In the genomic region with DNA sequence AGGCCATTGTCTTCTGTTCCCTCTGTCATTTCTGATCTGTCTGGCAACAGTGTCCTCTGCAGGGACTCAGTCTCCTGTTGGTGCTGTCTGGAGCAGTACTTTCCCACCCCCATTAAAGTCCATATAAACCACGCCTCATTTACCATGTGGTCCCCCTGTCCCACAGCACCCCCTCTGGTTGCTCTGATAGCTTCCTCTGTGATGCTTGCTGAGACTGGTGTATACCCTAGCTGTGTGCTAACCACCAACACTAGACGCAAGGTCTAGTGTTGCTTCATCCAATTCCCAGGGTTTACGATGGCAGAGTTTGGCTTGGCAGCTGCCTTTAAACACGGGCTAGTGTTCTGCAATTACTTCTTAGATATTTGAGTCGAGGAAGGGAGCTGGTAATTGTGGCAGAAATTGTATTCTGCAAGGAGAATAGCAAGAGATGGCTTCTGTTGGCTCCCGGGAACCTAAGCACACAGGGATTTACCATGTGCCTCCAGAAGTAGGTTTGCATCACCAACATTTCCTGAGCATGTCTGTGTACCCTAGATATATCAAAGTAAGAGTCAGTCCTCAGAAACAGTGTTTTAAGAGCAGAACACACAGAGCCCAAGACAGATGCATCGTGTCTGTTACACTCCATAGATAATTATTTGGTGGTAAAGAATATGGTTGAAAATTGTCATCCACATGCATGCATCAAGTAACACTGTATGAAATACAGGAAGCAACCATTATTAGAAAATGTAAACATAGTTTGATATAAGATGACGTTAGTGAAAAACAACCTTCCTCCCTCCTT, we compare ENCODE assay signal across 12 mouse cellular contexts.
A peak's percentile ranks its signal among the peaks of the same experiment; 100 is the strongest.
DNase-seq lines count a peak whose midpoint lies in the region; ATAC-seq and TF ChIP-seq lines count a peak whose summit lies in the region.
"Had no signal": no experiment of that assay in that cellular context is flagged by ENCODE, and none has a peak within 500 bp of the region (broad histone marks: within the 10 kb centered on the region; RNA-seq: fewer than 3 reads in every experiment).

No protein-coding gene starts in this region.

- H3K4me3 ChIP-seq in intestine, postnatal 0 days (ENCODE audit: low read depth, low read length): no peak overlapping the region
- no peak overlapping the region for H3K4me3 ChIP-seq in intestine, embryonic 16.5 days (ENCODE audit: low read length)
- H3K4me3 ChIP-seq in lung, postnatal 0 days (ENCODE audit: low read depth, low read length): no peak overlapping the region
- no peak overlapping the region for H3K4me3 ChIP-seq in neural tube, embryonic 15.5 days (replicated peaks)
- H3K4me3 ChIP-seq: intestine, embryonic 15.5 days; myocyte had no signal

- no peak overlapping the region for H3K27ac ChIP-seq in intestine, postnatal 0 days (ENCODE audit: low read depth, low read length)
- H3K27ac ChIP-seq in intestine, embryonic 16.5 days (ENCODE audit: low read length): no peak overlapping the region
- no peak overlapping the region for H3K27ac ChIP-seq in lung, postnatal 0 days (ENCODE audit: low read length)
- no peak overlapping the region for H3K27ac ChIP-seq in neural tube, embryonic 15.5 days (replicated peaks)
- H3K27ac ChIP-seq: intestine, embryonic 15.5 days had no signal

- no peaks in the 10 kb centered on the region for H3K4me1 ChIP-seq in intestine, postnatal 0 days (replicated peaks; ENCODE audit: control insufficient read depth, insufficient read depth, low read length)
- H3K4me1 ChIP-seq in intestine, embryonic 16.5 days (ENCODE audit: control insufficient read depth, insufficient read depth, low read length): 0 out of 2 replicates have a peak, but pooled peaks cover 2% of the 10 kb centered on the region
- H3K4me1 ChIP-seq in lung, postnatal 0 days (ENCODE audit: insufficient read depth, low read depth, low read length): peaks cover 4% of the 10 kb centered on the region; the same call in 1 of the 2 replicates
- H3K4me1 ChIP-seq in neural tube, embryonic 15.5 days: no peaks in the 10 kb centered on the region

- no peaks in the 10 kb centered on the region for H3K9me3 ChIP-seq in intestine, postnatal 0 days (ENCODE audit: control insufficient read depth)
- no peaks in the 10 kb centered on the region for H3K9me3 ChIP-seq in intestine, embryonic 16.5 days (ENCODE audit: control insufficient read depth, low read length)
- no peaks in the 10 kb centered on the region for H3K9me3 ChIP-seq in lung, postnatal 0 days (ENCODE audit: low read length)
- H3K9me3 ChIP-seq in neural tube, embryonic 15.5 days (replicated peaks): no peaks in the 10 kb centered on the region
- H3K9me3 ChIP-seq: intestine, embryonic 15.5 days had no signal

- peak; percentile 58 for TF ChIP-seq CTCF in intestine, postnatal 0 days (IDR thresholded peaks at IDR 0.05; ENCODE audit: low read depth)
- TF ChIP-seq CTCF in lung, postnatal 0 days (IDR thresholded peaks at IDR 0.05): peak; percentile 56

- no peak overlapping the region for H3K4me2 ChIP-seq in intestine, postnatal 0 days (replicated peaks; ENCODE audit: low read depth)
- H3K4me2 ChIP-seq in intestine, embryonic 16.5 days (ENCODE audit: low read depth, low read length): no peak overlapping the region
- H3K4me2 ChIP-seq in lung, postnatal 0 days (replicated peaks; ENCODE audit: low read depth, low read length): no peak overlapping the region
- no peak overlapping the region for H3K4me2 ChIP-seq in neural tube, embryonic 15.5 days
- H3K4me2 ChIP-seq: intestine, embryonic 15.5 days had no signal

- H3K36me3 ChIP-seq in intestine, postnatal 0 days (ENCODE audit: control insufficient read depth, insufficient read depth): no peaks in the 10 kb centered on the region
- no peaks in the 10 kb centered on the region for H3K36me3 ChIP-seq in intestine, embryonic 16.5 days (ENCODE audit: control insufficient read depth, insufficient read depth, low read length)
- H3K36me3 ChIP-seq in lung, postnatal 0 days (ENCODE audit: insufficient read depth, low read length): no peaks in the 10 kb centered on the region
- H3K36me3 ChIP-seq in neural tube, embryonic 15.5 days: no peaks in the 10 kb centered on the region
- H3K36me3 ChIP-seq: intestine, embryonic 15.5 days had no signal

- no peak for TF ChIP-seq EP300 in lung, postnatal 0 days (IDR thresholded peaks at IDR 0.05)

- peak; percentile 22 for DNase-seq in A20 (ENCODE audit: low read depth, low spot score)
- DNase-seq in ES-CJ7 (ENCODE audit: low read depth, low spot score): peak; percentile 11
- DNase-seq in lung, postnatal 0 days (ENCODE audit: low spot score): peak; percentile 23
- DNase-seq in Muller cell, postnatal 12 days (ENCODE audit: inconsistent ontology term): no peak
- no peak for DNase-seq in ovary, postnatal 10 days (ENCODE audit: low spot score)
- DNase-seq: right cerebral cortex, adult 18-20 months had no signal

- 75% methylated on average over 8 of the region's 8 CpGs for WGBS in intestine, postnatal 0 days
- WGBS in intestine, embryonic 16.5 days: 78% methylated on average over 8 of the region's 8 CpGs
- 56% methylated on average over 8 of the region's 8 CpGs for WGBS in lung, postnatal 0 days
- WGBS in neural tube, embryonic 15.5 days: 77% methylated on average over 8 of the region's 8 CpGs

- H3K9ac ChIP-seq in intestine, postnatal 0 days (ENCODE audit: low read depth, low read length): no peak overlapping the region
- H3K9ac ChIP-seq in intestine, embryonic 16.5 days (ENCODE audit: low read depth, low read length): no peak overlapping the region
- no peak overlapping the region for H3K9ac ChIP-seq in lung, postnatal 0 days (replicated peaks; ENCODE audit: low read depth)
- H3K9ac ChIP-seq in neural tube, embryonic 15.5 days (replicated peaks): no peak overlapping the region
- H3K9ac ChIP-seq: intestine, embryonic 15.5 days had no signal

- no peak for ATAC-seq in intestine, postnatal 0 days
- no peak for ATAC-seq in intestine, embryonic 16.5 days
- ATAC-seq in lung, postnatal 0 days: no peak
- ATAC-seq in neural tube, embryonic 15.5 days (ENCODE audit: low FRiP score): no peak
- ATAC-seq: forebrain, embryonic 16.5 days; intestine, embryonic 15.5 days had no signal

- H3K27me3 ChIP-seq in intestine, postnatal 0 days (replicated peaks; ENCODE audit: control insufficient read depth, insufficient read depth, low read length): no peaks in the 10 kb centered on the region
- no peaks in the 10 kb centered on the region for H3K27me3 ChIP-seq in intestine, embryonic 16.5 days (replicated peaks; ENCODE audit: control insufficient read depth, insufficient read depth, low read length)
- no peaks in the 10 kb centered on the region for H3K27me3 ChIP-seq in lung, postnatal 0 days (replicated peaks; ENCODE audit: insufficient read depth, low read length)
- no peaks in the 10 kb centered on the region for H3K27me3 ChIP-seq in neural tube, embryonic 15.5 days (replicated peaks)
- H3K27me3 ChIP-seq: intestine, embryonic 15.5 days had no signal

Comparison
In these comparisons a context has a peak if more than half of its experiments do, and no peak if none do; other contexts are left out.
1. DNase-seq: peak in A20 (single experiment), ES-CJ7 (single experiment) and lung, postnatal 0 days (single experiment); none in Muller cell, postnatal 12 days (single experiment) and ovary, postnatal 10 days (single experiment).